Mouse (Mus musculus): ENCODE data around the gene Eif3i.

Gene Eif3i

DNA sequence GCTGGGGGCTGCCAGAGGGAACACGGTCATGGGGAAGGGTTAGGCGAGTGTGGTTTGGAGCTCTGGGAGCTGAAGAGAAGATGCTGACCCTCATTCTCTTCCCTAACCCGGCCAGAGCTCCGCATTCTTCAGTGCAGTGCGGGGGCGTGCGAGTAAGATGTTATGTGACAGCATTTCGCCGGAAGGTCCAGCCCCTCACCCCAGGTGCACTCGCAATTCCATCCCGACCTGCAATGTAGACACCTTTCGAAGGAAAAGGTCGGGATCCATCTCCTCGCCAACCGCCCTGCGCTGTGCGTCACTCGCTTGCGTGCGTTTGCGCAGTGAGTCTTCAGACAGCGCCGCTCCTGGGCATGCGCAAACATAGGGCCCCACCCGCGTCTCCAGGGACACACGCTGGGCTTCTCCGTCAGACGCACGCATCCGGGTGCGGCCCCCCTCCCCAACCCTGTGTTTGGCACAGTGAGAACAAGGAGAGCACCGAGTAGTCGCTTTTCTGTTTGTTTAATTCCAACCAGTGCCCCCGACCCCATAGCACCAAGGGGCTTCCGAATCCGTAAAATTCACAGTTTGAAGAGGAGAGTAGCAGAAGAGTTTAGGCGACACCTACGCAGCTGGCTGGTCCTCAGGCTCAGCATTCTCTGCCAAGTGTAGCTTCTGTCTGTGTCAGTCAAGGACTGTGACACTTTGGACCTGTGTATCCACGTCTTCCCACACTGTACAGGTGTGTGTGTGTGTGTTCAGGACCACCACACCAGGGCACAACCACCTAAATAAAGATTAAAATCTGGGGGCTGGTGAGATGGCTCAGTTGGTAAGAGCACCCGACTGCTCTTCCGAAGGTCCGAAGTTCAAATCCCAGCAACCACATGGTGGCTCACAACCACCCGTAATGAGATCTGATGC is 18.6 kb upstream of the Eif3i start, which contains the start of gene Iqcc:
Gene Iqcc, minus strand, starts transcription at position 314 of the 906 bp plus-strand sequence.
- DNase-seq: peak; percentile 97 to 98

DNA sequence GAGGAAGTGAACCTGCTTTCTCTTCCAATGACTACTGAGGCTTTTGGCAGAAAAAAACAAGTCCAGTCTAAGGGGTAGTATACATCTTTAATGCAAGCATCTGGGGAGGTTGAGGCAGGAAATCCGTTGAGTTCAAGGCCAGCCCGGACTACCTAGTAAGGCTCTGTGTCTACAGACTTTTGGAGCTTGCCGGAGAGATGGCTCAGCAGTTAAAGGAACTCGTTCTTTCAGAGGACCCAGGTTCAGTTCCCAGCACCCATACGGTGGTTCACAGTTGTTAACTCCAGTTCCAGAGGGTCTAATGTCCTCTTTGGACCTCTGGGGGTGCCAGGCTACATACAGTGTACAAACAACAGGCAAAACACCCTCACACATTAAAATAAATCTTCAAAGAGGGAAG is 17.6 kb upstream of the Eif3i start:
- no peak for DNase-seq

DNA sequence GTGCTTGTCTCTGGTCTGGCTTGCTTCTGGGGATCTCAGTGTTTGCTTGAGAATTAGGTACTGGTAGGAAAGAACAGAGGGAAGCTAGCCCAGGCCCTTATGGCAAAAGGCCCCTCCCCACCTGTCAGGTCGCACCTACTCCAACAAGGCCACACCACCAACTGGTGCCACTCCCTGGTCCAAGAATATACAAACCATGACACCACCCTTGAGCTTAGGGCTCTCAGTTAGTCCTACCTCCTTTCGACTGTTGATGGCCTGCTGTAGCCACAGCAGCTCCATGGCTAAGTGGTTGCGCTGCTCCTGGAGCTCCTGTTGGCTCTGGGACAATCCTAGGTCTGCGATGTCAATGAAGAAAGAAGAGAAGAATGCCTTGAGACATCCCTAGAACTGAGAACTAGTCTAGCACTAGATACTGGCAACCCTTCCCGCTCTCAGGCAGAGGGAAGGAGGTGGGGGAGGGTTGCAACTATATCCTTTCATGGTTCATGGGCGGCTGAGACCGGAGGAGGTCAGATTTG is 16.7 kb upstream of the Eif3i start:
- no peak for DNase-seq

DNA sequence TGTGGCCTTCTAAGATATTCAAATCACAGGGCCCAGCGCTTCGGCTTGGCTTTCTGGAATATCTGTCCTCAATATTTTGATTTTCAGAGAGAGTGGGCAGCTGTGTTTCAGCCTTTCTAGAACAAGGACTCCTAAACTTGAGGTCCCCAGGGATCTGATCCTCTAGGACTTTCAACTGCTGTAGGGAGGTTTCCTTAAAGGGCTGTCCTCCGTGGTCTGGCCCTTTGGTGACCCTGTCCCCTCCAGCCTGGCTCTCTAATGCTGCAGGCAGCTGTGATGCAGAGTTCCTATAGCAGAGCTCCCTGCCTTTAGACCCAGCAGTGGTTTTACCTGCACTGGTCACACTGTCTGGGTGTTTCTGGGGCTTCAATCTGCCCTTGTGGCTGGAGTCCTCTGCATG is 16.2 kb upstream of the Eif3i start:
- DNase-seq: no peak

DNA sequence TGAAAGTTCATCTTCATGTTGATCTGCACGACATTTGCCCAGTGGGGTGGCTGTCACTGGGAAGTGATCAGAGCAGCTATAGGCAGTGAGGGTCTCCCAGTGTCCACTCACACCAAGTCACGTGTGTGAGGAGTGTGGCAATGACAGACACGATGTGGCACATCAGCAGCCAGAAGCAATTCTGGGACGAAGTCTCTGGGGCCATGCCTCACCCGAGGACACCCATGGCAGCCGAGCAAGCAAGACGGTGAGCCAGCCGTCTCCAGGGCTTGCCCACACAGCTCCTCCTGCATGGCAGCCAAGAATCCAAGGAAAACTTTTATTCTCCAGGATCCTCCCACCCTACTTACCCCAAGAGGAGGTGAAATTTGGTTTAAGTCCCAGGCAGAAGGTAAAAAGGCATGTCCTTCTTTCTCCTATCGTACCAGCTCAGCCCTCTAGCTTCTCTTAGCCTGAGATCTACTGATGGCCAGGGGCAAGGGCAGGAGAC is 15.4 kb upstream of the Eif3i start:
- no peak for DNase-seq

DNA sequence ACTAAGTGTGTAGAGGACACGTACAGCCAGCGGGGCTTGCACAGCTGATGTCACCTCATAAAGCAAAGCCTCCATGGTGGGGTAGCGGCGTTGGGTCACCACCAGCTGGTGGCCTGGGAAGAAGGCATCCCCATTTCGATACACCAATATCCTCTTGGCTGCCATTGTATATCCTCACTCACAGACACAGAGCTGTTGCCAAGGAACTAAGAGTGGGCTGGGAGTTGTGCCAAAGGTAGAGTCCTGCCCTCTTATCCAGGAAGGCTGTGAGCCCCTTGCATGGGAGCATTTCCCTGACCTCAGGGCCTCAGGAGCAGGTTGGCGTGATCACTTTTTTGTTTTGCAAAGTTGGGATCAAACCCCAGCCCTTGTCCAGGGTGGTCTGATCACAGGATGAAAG is 13.6 kb upstream of the Eif3i start, which contains the start of gene Dcdc2b:
Gene Dcdc2b, minus strand, starts transcription at position 165 of the 400 bp plus-strand sequence.
- peak; percentile 64 to 70 for DNase-seq

DNA sequence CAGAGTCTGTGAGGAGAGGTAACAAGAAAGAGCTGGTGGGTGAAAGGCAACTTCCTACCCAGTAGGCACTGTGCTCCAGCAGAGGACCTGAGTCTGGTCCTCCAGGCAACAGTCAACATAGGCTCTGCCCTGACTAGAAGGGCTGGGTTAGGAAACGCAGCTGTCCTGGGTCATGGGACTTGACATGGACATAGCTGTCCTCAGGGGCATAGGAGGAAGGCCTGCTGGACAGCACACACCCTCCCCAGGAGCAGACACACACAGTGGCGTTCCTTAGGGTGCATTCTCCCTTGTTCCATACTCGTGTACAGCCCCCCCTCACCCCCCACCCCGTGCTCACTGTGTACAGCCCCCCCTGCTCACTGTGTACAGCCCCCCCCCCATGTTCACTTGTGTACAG is 10.0 kb upstream of the Eif3i start:
- DNase-seq: no peak

DNA sequence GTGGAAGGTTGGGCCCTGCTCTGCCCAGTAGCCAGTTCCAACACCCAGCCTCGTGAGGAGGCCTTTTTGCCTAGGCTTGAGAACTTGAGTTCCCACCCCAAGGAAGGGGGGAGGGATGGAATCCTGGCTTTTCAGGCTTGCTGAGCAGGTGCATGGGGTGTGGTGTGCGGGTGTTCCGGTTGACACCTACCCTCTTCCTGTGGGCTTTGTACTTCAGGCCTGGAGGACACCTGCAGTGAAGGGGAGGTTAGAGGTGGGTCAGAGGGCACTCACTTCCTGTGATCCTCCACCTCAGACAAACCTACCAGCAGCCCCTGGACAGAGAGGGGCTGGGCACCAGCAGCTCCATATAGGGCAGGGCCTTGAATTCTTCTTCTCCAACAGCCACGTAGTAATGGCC is 9.6 kb upstream of the Eif3i start:
- DNase-seq: no peak

DNA sequence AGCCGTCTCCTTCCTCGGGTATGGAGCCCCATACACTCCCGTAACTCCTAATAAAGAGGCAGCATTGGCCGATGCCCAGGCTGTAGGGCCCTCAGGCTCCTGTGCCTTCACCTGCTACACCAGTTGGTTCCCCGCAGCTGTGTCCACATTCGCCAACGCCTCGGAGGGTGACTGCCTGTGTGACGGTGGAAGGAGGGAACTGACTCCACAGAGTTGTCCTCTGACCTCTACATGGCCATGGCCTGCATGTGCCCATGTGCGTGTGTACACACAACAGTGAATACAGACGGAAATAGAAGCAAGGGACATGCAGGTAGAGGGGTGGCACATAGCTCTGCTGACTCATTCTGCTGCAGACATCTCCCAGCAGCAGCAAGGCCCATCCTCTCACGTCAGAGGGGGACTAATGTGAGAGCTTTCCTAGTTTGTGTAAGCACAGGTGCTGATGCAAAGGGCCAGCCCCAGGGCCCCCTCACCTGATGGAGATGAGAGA is 8.7 kb upstream of the Eif3i start:
- DNase-seq: peak in 1 of 2 experiments; percentile 39

DNA sequence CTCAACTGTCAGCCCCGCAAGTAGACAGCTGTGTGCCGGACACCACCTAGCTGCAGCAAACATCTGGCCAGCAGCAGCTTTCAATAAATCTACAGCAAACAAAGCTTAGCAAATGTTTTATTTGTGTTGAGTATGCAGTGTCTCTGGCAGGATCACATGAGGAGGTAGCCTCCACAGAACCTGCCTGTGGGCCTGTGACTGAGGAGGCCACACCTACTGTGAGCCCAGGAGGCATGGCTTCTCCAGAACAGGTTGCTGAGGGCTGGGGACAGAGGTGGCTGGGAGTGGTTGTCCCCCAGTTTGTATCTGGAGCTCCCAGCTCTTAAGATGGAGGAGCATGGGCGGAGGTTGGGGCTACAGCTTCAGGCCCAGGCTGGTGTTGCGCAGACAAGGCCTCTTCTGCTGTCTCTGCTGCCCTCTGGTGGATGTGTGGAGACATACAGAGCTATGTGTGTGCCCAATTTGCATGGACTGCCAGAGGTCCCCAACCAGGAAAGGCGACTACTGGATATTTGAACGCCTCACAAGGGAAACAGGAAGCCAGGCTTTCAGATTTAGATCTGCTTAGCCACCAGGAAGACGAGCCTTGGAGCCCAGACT is 8.1 kb upstream of the Eif3i start:
- peak; percentile 93 to 95 for DNase-seq

DNA sequence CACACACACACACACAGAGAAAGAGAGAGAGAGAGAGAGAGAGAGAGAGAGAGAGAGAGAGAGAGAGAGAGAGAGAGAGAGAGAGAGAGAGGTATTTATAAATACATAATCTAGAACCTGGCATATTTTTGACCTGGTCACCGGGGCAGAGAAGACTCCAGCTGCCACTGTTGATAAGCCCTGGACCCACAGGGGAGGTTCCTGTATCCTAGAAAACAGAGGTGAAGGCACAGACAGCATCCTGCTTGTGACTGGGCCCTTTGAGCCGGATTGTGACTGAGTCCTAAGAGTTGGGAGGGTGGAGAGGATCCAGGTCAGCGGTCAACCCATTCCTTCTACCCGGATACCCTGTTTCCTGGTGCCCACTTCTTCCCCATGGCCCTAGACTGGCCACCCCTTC is 11.6 kb downstream of the Eif3i start:
- DNase-seq: no peak

DNA sequence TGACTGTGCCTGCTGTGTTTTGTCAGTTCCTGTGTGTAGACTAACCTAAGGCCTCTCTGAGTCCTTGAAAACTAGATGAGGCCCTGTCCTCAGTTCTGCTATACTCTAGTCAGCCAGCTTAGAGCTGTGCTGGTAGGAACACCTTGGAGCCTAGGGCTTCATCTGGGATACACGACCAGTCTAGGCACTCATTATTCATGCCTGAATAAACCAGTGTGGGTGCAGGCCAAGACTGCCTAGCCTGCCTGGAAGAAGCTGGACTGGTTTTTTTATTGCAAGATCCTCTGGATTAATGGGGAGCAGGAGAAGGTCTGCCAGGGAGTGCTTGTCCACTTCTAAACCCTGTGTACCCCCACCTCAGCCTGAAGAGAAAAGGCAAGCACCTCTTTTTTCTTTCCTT is 13.5 kb downstream of the Eif3i start:
- no peak for DNase-seq

DNA sequence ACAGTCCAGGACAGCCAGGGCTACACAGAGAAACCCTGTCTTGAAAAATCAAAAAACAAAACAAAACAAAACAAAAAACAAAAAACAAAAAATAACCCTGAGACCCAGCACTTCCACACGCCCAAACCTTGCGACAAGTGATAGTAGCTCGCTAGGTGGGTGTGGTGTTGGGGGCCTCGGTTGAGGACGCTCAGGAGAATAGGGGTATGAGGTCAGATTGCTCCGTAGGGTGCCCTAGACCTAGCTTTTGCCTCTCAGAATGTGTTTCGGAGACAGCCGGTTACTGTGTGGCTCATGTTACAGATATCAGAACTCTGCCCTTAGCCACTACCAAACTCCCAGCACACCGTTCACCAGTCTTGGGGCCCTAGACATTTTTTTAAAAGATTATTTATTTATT is 14.7 kb downstream of the Eif3i start:
- DNase-seq: no peak

DNA sequence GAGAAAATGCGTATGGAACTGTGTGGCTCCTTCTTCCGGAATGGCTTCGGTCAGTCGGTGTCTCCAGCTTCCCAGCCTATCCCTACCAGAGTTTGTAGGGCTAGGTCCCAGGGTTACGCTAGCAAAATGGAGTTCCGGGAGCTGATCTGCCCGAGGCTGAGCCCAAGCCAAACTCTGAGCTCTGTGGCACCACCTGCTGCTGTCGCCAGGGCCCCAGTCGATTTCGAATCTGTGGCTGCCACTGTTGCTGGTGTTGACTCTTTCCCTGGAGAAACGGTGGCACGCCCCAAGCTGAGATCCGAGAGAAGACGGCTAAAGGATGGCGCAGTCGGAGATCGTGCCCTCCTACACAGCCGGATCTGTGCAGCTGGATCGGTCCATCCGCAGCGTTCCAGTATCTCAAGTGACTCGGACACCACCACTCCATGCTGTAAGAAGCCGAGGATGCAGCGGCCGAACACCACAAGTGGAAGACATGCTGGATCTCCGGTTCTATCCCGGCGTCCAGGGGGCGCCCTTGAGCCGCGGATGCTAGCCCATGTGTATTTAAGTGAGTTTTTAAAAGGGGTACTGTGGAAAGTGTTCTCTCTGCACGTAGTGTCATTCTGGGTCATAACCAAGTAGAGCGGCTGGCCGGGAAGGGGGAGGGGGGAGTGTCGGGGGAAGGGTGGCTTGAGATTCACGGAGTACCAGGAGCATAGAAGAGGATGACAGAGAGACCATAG is 15.4 kb downstream of the Eif3i start:
- DNase-seq: peak; percentile 87 to 89

DNA sequence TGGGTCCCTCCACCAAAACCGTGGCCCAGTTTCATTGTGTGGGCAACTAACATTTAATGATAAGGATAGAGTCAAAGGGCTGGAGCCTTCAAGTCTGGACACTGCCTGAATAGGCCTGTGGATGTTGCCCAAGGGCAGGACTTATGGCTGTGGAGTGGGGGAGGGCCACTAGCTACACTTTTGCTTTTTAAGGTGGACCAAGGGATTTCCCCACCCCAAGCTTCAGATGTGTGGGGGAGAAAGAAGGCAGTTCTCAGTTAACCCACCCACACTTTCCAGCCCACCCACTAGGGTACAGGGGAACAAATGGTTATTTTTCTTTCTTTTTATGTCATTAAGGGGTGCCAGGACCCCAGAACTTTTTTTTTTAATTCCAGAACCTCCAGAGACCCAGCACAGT is 16.1 kb downstream of the Eif3i start:
- DNase-seq: no peak

DNA sequence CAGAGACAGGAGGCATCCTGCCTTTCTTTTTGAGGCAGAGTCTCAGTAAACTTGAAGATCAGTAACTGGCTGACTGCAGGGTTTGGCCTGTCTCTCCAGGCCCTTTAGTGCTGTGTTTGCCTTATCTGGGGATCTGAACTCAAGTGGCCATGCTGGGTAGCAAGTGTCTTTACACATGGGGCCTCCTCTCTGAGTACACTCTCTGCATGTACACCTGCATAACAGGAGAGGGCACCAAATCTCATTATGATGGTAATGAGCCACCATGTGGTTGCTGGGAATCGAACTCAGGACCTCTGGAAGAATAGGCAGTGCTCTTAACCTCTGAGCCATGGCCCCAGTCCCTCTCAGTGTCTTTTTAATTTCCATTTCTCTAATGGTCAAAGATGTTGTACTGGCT is 18.2 kb downstream of the Eif3i start:
- no peak for DNase-seq

DNA sequence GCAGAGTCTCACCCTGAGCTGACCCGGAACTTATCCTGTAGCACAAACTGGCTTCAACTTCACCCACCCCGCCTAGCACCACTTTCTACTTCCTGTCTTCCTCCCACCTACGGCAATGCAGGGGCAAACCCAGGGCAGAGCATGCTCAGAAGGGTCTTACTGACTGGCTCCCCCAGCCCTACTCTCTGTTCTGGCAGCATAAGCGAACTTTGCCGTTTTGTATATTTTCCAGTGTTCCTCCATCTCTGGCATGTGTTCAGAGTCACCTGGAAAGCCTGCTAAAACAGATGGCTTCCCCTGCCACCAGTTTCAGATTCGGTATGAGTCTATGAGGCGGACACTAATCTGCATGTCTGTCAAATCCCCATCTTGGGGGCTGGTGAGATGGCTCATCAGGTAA is 20.1 kb downstream of the Eif3i start:
- DNase-seq: peak; percentile 70 to 77

DNA sequence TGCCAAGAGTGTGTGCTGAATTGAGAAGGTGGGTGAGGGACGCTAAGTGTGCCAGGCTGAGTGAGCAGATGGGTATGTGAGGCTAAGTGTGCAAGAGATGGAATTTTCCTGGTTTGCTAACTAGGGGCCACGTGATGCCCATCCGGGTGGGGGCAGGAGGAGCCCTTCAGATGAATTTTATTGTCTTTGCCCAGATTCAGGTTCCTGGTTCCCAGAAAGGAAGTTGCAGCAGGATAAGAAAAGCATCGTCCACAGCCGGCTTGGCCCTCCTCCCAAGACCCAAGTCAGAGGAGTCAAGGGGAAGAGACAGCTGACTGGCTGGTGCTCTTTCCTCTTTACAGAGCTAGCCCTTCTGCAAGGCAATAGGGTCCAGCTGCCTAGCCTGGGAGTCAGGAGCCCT is 22.0 kb downstream of the Eif3i start, which contains the start of gene Fam167b:
Gene Fam167b, minus strand, starts transcription at position 84 of the 400 bp plus-strand sequence.
- no peak for DNase-seq

DNA sequence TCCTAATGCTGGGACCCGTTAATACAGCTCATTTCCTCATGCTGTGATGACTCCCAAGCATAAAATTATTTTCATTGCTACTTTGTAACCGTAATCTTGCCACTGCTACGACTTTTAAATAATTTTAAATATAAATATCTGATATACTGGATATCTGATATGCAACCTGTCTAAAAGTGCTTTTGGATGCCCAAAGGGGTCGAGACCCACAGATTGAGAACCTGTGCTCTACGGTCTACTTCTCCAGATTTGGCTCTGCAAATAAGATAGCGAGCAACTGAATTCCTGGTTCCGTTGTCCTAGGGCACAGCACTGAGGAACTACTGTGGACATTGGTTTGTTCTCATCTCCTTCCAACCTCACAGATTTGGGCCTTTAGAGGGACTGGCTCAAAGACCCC is 22.8 kb downstream of the Eif3i start:
- DNase-seq: no peak

DNA sequence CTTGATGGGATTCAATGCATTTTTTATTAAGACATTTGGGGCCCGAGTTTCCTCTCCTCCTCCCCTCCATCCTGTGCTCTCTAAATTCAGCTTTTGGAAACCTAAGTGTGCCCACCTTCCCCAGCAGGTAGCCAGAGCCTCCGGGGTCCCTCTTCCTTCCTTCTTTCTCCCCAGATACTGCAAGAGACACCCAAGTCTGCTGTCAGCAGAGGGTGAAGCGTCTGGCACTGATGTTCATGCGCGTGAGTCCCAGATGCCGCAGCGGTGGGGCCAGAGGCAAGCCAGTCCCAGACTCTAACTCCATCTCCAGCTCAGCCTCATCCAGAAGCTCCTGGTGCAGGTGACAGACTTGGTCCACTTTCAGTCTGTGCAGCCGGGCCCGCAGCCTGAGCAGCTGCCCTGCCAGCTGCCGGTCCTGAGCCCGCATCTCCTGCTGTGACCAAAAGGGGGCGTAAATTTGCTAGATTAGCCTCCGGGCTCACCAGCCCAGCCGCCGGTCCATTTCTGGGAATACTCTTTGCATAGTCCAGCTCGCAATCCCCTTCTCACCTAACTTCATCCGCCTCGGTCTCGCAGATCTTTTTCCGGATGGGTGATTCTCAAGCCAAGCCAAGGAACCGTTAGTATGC is 23.5 kb downstream of the Eif3i start:
- DNase-seq: peak; percentile 84 to 85

DNA sequence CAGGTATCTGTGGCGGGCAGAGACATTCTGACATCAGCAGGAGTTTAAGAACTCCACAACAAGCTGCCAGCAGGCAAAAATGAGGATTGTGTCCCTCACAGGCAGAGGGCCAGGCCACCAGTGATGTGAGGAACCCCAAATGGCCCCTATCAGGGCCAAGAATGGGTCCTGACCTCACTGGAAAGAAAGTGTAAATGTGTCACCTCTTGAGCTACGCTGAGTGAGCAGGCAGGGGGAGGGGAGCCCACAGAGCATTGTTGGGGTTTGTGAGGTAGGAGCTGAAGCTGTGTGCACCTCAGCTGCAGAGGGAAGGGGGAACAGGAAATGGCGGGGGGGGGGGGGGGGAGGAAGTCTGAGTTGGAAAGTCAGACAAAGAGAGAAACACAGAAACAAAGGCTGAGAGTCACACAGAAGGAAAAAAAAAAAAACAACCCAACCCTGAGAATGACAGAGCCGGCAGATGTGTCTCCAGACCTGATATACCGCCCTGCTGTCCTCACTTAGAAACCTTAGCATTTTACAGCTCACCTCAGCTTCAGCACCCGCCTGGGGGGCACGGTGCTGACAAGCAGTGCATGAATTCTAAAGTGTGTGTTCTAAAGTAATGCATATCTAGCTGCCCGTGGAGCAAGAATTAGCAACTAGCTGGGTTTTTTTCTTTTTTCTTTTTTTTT is 25.1 kb downstream of the Eif3i start:
- DNase-seq: no peak

DNA sequence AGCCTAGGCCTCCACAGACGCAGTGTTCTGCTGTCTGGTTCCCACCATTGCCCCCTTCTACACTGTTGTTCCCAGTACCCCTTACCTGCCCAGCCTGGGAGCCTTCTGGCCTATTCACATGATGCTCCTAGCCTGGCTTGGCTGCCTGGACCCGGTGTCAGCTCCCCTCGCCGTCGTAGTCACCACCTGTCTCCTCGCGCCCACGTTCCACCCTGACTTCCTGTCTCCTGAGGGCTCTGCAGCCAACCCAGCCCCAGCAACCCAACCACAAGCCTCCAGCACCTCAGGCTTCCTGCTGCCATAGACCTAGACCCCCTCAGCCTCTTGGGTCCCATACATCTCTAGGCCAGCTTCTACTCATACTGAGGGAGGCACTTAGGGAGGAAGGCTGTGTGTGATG is 27.0 kb downstream of the Eif3i start, which contains the start of gene Lck:
Gene Lck, minus strand, starts transcription at position 212 of the 400 bp plus-strand sequence.
- DNase-seq: no peak

All from cerebellum, postnatal 10 days (tissue).